Mouse (Mus musculus): ENCODE measurements around the gene Treml4. TPM values are rescaled to one million over a fixed set of nuclear protein-coding genes. Genes with fewer than 3 reads are reported as not detected.

The Treml4 gene
- polyA plus RNA-seq, 1 experiment from 2014 or later, result not detected

- ATAC-seq (ENCODE audit: insufficient number of reproducible peaks, insufficient read depth, low FRiP score, low TSS enrichment, low read depth), result no peak
- no peaks in the 10 kb centered on the region for H3K9me3 ChIP-seq
Measured at GRCm38 (mm10) chr17:48274885-48275284, 10.8 kb downstream of the Treml4 start.

GRCm38 (mm10) chr17:48275736-48276135 is 11.6 kb downstream of the Treml4 start:
- no peak overlapping the region for H3K4me3 ChIP-seq (replicated peaks)
- no peak for ATAC-seq (ENCODE audit: insufficient number of reproducible peaks, insufficient read depth, low FRiP score, low TSS enrichment, low read depth)
- no peaks in the 10 kb centered on the region for H3K9me3 ChIP-seq
- no peak overlapping the region for H3K9ac ChIP-seq (replicated peaks)
- no peak overlapping the region for H3K27ac ChIP-seq
- no peaks in the 10 kb centered on the region for H3K36me3 ChIP-seq
- 69% methylated on average over 7 of the region's 7 CpGs for WGBS
- H3K4me2 ChIP-seq, result 0 out of 2 replicates have a peak overlapping the region, but pooled peaks have one; percentile 4
- H3K27me3 ChIP-seq, result no peaks in the 10 kb centered on the region
- H3K4me1 ChIP-seq (replicated peaks), result no peaks in the 10 kb centered on the region

More at GRCm38 (mm10) chr17:48274885-48275284, 10.8 kb downstream of the Treml4 start:
- Histone ChIP-seq H3K9ac (replicated peaks) (no peak overlapping the region), H3K36me3 (no peaks in the 10 kb centered on the region), H3K4me2 (no peak overlapping the region), H3K27ac (no peak overlapping the region), H3K27me3 (no peaks in the 10 kb centered on the region), H3K4me1 (replicated peaks) (no peaks in the 10 kb centered on the region), H3K4me3 (replicated peaks) (no peak overlapping the region)
- WGBS, result 35% methylated on average over 6 of the region's 6 CpGs

- H3K27ac ChIP-seq, result no peak overlapping the region
- H3K4me1 ChIP-seq (replicated peaks), result peaks cover 11% of the 10 kb centered on the region
- no peaks in the 10 kb centered on the region for H3K36me3 ChIP-seq
- no peaks in the 10 kb centered on the region for H3K9me3 ChIP-seq
- H3K4me3 ChIP-seq (replicated peaks), result no peak overlapping the region
- no peak for ATAC-seq (ENCODE audit: insufficient number of reproducible peaks, insufficient read depth, low FRiP score, low TSS enrichment, low read depth)
- no peaks in the 10 kb centered on the region for H3K27me3 ChIP-seq
- no peak overlapping the region for H3K4me2 ChIP-seq
- no peak overlapping the region for H3K9ac ChIP-seq (replicated peaks)
Measured at GRCm38 (mm10) chr17:48278381-48278780, 14.3 kb downstream of the Treml4 start.

GRCm38 (mm10) chr17:48279002-48279401 is 14.9 kb downstream of the Treml4 start:
- no peaks in the 10 kb centered on the region for H3K27me3 ChIP-seq
- H3K4me1 ChIP-seq (replicated peaks), result peaks cover 11% of the 10 kb centered on the region
- H3K9ac ChIP-seq (replicated peaks), result no peak overlapping the region
- ATAC-seq (ENCODE audit: insufficient number of reproducible peaks, insufficient read depth, low FRiP score, low TSS enrichment, low read depth), result no peak
- no peaks in the 10 kb centered on the region for H3K36me3 ChIP-seq
- 75% methylated on average over 4 of the region's 4 CpGs for WGBS
- H3K27ac ChIP-seq, result no peak overlapping the region
- H3K4me2 ChIP-seq, result no peak overlapping the region
- H3K9me3 ChIP-seq, result no peaks in the 10 kb centered on the region
- H3K4me3 ChIP-seq (replicated peaks), result no peak overlapping the region

GRCm38 (mm10) chr17:48280943-48281738 is 17.0 kb downstream of the Treml4 start:
- peak; percentile 75 for ATAC-seq (ENCODE audit: insufficient number of reproducible peaks, insufficient read depth, low FRiP score, low TSS enrichment, low read depth)
- Histone ChIP-seq H3K36me3 (no peaks in the 10 kb centered on the region), H3K4me1 (replicated peaks) (peaks cover 11% of the 10 kb centered on the region), H3K4me2 (peak overlapping the region; percentile 52), H3K27me3 (no peaks in the 10 kb centered on the region), H3K4me3 (replicated peaks) (peak overlapping the region; percentile 30), H3K9me3 (no peaks in the 10 kb centered on the region), H3K9ac (replicated peaks) (peak overlapping the region; percentile 44), H3K27ac (peak overlapping the region; percentile 85)
- WGBS, result 45% methylated on average over 18 of the region's 18 CpGs

GRCm38 (mm10) chr17:48281739-48282085 is 17.6 kb downstream of the Treml4 start:
- H3K36me3 ChIP-seq, result no peaks in the 10 kb centered on the region
- H3K9me3 ChIP-seq, result no peaks in the 10 kb centered on the region
- no peaks in the 10 kb centered on the region for H3K27me3 ChIP-seq
- H3K27ac ChIP-seq, result peak overlapping the region; percentile 85
- peaks cover 11% of the 10 kb centered on the region for H3K4me1 ChIP-seq (replicated peaks)
- WGBS, result 8% methylated on average over 3 of the region's 3 CpGs
- H3K4me3 ChIP-seq (replicated peaks), result peak overlapping the region; percentile 30
- no peak for ATAC-seq (ENCODE audit: insufficient number of reproducible peaks, insufficient read depth, low FRiP score, low TSS enrichment, low read depth)
- peak overlapping the region; percentile 44 for H3K9ac ChIP-seq (replicated peaks)
- peak overlapping the region; percentile 52 for H3K4me2 ChIP-seq

- H3K27ac ChIP-seq, result no peak overlapping the region
- H3K4me1 ChIP-seq (replicated peaks), result peaks cover 5% of the 10 kb centered on the region; the same call in 1 of the 2 replicates
- H3K27me3 ChIP-seq, result no peaks in the 10 kb centered on the region
- H3K4me3 ChIP-seq (replicated peaks), result no peak overlapping the region
- H3K36me3 ChIP-seq, result no peaks in the 10 kb centered on the region
- ATAC-seq (ENCODE audit: insufficient number of reproducible peaks, insufficient read depth, low FRiP score, low TSS enrichment, low read depth), result no peak
- WGBS, result 35% methylated on average over 1 of the region's 1 CpGs
- no peak overlapping the region for H3K9ac ChIP-seq (replicated peaks)
- H3K4me2 ChIP-seq, result no peak overlapping the region
- no peaks in the 10 kb centered on the region for H3K9me3 ChIP-seq
Measured at GRCm38 (mm10) chr17:48286765-48287164, 22.7 kb downstream of the Treml4 start.

- H3K36me3 ChIP-seq, result no peaks in the 10 kb centered on the region
Measured at GRCm38 (mm10) chr17:48287276-48287675, 23.2 kb downstream of the Treml4 start.

GRCm38 (mm10) chr17:48293500-48294194 is 29.6 kb downstream of the Treml4 start:
- Histone ChIP-seq H3K4me2 (no peak overlapping the region), H3K36me3 (no peaks in the 10 kb centered on the region), H3K4me1 (replicated peaks) (no peaks in the 10 kb centered on the region), H3K27ac (no peak overlapping the region), H3K4me3 (replicated peaks) (no peak overlapping the region), H3K27me3 (no peaks in the 10 kb centered on the region), H3K9ac (replicated peaks) (no peak overlapping the region), H3K9me3 (no peaks in the 10 kb centered on the region)
- ATAC-seq (ENCODE audit: insufficient number of reproducible peaks, insufficient read depth, low FRiP score, low TSS enrichment, low read depth), result no peak
- WGBS, result 83% methylated on average over 5 of the region's 5 CpGs

More at GRCm38 (mm10) chr17:48287276-48287675, 23.2 kb downstream of the Treml4 start:
- no peak overlapping the region for H3K27ac ChIP-seq
- no peak for ATAC-seq (ENCODE audit: insufficient number of reproducible peaks, insufficient read depth, low FRiP score, low TSS enrichment, low read depth)
- no peaks in the 10 kb centered on the region for H3K27me3 ChIP-seq
- H3K4me3 ChIP-seq (replicated peaks), result no peak overlapping the region
- 66% methylated on average over 2 of the region's 2 CpGs for WGBS
- peaks cover 4% of the 10 kb centered on the region; the same call in 1 of the 2 replicates for H3K4me1 ChIP-seq (replicated peaks)
- no peaks in the 10 kb centered on the region for H3K9me3 ChIP-seq
- no peak overlapping the region for H3K9ac ChIP-seq (replicated peaks)
- no peak overlapping the region for H3K4me2 ChIP-seq

- H3K27ac ChIP-seq, result no peak within 1 kb of the TSS
- H3K27me3 ChIP-seq, result no peaks in the 10 kb centered on the region; the same call in 1 of the 2 replicates
- no peak within 1 kb of the TSS for H3K9ac ChIP-seq (replicated peaks)
- H3K4me3 ChIP-seq (replicated peaks), result no peak within 1 kb of the TSS
- 25% methylated on average over 3 of the region's 4 CpGs for WGBS
- no peaks in the 10 kb centered on the region for H3K36me3 ChIP-seq
- ATAC-seq (ENCODE audit: insufficient number of reproducible peaks, insufficient read depth, low FRiP score, low TSS enrichment, low read depth), result no peak
- no peak within 1 kb of the TSS for H3K4me2 ChIP-seq
- H3K9me3 ChIP-seq, result no peaks in the 10 kb centered on the region
- no peaks in the 10 kb centered on the region; the same call in 1 of the 2 replicates for H3K4me1 ChIP-seq (replicated peaks)
Measured at GRCm38 (mm10) chr17:48299203-48299602, 35.1 kb downstream of the Treml4 start, which contains the start of gene Treml2. Gene Treml2 (plus strand): TSS chr17:48299498.

- H3K9ac ChIP-seq (replicated peaks), result no peak overlapping the region
- no peak for ATAC-seq (ENCODE audit: insufficient number of reproducible peaks, insufficient read depth, low FRiP score, low TSS enrichment, low read depth)
- H3K27ac ChIP-seq, result no peak overlapping the region
- H3K36me3 ChIP-seq, result no peaks in the 10 kb centered on the region
- no peaks in the 10 kb centered on the region; the same call in 1 of the 2 replicates for H3K4me1 ChIP-seq (replicated peaks)
- H3K4me3 ChIP-seq (replicated peaks), result no peak overlapping the region
- 46% methylated on average over 6 of the region's 7 CpGs for WGBS
- no peaks in the 10 kb centered on the region; the same call in 1 of the 2 replicates for H3K27me3 ChIP-seq
- no peak overlapping the region for H3K4me2 ChIP-seq
- no peaks in the 10 kb centered on the region for H3K9me3 ChIP-seq
Measured at GRCm38 (mm10) chr17:48299756-48300155, 35.7 kb downstream of the Treml4 start.
